Mouse (Mus musculus) heart, adult 8-10 months (tissue): ENCODE measurements at regions not wholly inside any gene's neighbourhood (a gene's known extent, or its start where the extent isn't known, plus 50 kb on each side); places are given as distances from the start of the nearest gene placed in this dataset.

Experiments
- DNase-seq: peaks from one replicate; pipeline ENCODE4 v3.0.0; 2022; ENCODE audit warnings: low spot score

DNA sequence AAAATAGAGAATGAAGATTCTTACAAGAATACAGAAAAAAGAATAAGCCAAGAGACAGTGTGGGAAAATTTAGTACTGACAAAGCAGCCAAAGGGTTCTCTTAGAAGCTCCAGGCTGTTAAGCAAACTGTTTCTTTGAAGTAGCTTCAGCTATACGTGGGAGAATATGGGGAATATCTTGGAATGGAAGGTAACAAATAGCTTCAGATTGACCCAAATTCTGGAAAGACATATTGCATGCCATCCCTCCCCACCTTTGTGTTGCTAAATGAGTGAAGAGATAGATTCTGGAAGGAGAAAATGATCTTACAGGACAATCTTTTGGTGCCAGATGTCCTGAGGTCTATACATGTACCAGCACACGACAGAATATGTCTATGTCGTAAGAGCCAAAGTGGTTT, 591.9 kb upstream of the Cdh6 start:
- no peak for DNase-seq

DNA sequence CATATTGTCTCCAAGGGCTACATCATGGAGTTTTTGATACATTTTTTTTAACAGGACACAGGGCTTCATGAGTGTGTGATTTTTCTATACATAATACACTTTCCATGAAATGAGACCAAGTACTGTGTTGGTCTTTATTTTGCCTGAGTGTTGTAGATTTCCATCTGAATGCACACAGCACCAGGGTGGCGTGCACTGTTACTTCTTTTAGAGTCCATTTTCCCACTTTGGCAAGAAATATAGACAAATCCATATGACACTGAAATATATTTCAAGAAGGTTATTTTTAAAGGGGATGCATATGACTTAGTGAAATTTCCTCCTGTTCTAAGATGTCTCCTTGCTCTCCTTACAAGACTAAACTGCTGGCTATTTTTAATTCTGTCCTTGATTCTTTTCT, 591.1 kb upstream of the Cdh6 start:
- DNase-seq, result no peak

DNA sequence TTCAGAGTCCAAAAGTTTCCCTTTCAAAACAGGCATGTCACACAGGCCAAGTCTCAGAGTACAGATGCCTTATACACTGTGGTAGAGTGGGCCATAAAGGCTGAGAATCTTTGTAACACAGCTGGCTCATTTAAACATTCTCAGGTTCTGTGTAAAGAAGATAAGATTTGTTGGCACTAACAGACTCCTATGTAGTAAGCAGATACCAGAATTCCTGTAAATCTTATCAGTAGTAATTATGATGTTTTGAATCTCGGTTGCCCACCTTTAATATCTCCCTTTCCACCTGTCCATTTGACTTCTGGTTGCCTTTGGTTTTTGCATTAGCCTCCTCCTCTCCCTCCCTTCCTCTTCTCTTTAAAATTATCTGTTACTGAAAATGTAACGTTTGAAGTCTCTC, 573.1 kb upstream of the Cdh6 start:
- no peak for DNase-seq

DNA sequence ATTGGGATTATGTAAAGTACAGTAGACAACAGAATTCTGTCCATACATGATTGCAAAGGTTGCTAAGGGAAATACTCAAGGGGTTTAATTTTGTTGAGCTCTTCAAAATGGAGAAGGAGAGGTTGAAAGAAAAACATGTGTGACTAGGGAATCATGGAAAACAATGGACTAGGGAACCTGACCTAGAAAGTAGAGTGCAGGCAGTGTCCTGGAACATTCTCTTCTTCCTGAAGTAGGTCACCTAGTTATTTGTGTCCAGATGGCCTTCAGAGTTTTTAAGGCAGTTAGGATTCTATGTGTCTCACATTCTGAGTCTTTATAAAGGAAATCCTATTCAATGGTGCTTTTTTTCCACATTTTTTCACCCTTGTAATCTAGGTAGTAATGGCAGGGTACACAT, 532.8 kb upstream of the Cdh6 start:
- DNase-seq, result no peak

DNA sequence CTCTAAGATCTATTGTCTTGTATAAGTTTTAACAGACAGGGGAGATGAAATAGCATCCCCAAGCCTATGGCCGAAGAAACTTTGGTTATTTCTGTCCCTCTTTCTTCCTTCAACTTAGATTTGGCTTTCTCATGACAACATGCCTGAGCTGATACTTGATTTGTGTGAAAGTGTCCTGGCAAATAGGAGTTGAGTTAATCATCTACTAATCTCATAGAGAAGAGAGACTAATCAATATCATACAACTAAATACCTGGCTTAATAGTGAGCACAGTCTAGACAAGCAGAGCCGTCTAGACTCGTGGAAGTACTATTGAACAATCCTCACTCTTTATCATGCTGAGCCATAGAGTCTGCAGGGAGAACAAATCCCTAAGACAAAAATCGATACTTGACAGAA, 531.7 kb upstream of the Cdh6 start:
- no peak for DNase-seq

DNA sequence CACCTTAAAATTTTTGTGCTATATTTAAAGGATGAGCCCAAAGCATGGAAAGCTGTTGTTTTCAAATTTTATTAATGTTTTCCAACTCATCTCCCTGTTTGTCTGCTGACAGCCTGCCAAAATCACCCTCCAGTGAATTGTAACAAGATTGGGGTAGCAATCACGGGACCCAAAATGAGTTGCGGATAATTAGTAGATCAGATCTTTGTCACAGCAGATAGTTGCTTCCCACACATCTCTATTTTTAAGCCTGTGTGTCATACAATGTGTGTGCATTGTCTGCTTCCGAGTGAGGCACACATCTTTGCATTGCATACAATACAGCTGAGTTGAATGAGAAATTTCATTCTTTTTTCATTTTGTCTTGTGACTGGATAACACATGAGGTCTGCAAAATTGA, 494.7 kb upstream of the Cdh6 start:
- DNase-seq, result no peak

DNA sequence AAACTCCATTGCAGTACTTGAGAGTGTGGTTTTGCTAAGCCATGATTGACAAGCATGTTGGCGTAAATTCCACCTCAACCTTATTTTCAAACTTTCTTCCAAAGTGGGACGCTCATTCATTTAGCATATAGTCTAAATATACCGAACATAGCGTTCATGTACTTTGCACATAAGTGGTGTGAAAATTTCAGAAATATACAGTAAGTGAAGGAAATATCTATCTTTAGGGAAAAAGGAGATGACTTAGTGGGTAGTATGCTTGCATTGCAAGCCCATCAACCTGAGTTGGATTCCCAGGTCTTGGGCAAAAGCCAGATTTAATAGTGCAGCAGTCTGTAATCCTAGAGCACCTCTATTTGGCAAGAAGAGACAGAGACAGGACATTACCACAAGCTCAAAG, 493.8 kb upstream of the Cdh6 start:
- DNase-seq, result no peak

DNA sequence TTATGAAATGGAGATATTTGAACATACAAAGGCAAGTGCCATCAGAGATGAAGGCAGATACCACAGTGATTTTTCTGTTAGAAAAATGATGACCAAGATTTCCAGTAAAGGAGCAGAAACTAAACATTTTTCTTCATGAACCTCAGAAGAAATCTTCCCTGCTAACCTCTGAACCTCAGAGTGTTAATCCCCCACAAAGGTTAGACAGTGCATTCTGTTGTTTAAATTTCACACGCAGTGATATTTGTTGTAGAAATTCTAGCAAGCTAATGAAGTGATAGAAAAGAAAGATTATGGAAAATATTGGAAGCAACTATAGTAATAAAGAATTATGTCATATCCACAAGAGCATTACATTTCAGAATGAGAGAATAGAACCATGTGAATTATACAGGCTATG, 488.8 kb upstream of the Cdh6 start:
- DNase-seq, result no peak

DNA sequence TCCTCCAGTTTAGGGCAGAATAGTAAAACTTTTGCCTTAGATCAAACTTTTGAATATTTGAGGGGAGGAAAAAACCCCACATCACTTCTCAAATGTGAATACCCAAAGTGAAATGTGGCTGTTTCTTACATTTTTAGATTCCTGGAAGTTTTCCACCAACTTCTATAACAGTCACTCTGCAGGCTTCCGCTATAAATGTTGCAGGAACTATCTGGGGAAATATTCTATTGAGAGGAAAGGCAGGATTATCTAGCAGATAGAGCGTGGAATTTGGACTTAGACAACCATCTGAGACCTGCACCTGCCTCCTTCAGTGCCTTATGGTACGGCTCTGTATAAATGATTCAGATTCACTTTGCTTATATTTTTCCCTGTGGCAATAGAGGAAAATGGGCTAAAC, 481.6 kb upstream of the Cdh6 start:
- no peak for DNase-seq

DNA sequence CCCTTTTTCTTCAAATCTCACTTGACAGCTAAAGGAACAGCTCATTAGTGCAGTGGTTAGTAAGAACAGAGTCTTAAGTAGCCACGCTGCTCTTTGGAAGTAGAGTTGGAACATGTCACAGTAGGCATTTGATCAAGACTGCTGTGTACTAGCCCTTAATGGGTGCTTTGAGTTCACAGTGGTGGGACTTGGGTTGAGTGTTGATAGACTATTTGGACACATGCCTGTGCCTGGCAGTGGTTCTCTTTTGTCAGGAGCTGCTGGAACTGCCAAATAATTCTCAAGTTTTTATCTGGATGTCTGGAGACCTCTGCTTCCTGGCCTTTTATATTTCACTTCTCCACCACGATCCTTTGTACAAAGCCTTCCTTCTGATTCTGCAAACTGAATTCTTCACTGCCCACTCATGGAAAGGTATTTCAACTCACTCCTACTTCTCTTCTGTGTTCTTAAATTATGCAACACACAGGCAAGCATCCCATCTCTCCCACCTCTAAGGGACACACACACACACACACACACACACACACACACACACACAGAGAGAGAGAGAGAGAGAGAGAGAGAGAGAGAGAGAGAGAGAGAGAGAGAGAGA, 462.0 kb upstream of the Cdh6 start:
- peak; percentile 16 for DNase-seq

DNA sequence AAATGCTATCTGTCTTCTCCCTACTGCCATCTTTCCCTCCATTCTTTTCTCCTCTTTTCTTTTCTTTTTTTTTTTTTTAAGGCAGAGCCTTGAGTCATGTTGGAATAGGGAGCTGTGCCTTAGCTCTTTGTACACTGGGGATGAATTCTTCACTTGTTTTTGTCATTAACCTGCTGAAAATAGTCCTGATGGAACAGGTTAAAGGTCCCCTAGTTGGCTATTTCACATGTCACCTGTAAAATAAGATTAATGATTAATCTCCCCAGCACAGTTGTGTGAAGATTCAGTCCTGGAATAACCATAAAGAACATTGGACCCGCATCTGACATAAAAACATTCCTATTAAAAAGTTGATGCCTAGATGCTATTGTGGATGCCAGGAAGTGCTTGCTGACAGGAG, 428.7 kb upstream of the Cdh6 start:
- DNase-seq, result no peak

DNA sequence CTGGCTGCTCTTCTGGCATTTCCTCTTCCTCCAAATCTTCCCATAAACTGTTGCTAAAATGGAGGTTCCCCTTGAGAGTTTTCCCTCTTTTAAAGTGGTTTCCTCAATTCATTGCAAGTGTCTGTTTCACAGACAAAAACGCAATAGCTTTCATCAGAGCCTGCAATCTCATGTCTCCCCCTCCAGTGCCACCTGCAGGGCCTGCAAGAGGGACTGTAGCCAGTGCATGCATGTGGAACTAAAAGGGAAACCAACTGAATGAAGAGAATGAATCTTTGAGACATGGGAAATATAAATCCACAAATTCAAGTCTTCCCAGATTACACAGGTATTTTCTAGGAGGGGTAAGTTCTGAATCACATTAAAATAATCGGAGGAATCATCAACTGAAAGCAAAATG, 424.4 kb upstream of the Cdh6 start:
- DNase-seq, result no peak

DNA sequence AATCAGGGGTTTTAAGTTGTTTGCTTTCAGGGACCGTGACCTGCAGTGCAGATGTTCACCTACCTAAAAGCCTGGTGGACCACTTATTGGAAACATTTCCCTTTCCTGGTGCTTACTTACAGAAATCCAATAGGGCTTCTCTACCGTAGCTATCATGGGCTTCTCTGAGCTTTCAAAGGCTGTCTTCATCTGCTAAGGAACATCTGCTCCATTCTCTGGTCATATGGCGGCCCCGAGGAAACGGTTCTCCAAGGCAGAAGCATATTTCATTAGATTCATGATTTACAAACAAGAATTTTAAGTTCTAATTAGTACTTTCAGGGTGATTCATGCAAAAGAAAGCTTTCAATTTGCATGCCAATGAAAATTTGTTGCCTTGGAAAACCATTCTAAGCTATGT, 420.3 kb upstream of the Cdh6 start:
- no peak for DNase-seq

DNA sequence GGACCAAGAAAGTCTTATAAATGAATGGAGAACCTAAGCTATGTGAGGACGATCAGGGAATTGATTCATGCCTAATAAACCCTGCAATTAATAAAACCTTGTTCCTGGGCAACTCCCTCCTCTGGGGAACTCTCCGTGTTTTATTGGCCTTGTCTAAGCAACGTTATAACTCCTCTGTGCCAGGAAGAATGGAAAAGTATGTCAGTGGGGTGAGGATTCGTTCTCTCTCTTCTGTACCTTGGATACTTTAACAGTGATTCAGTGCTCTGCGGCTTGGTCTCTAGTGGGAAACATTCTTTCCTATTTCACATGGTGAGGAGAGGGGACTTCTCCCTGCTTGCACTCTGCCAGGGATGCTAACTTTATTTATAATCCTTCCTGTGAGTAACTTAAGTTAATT, 417.4 kb upstream of the Cdh6 start:
- DNase-seq, result no peak

DNA sequence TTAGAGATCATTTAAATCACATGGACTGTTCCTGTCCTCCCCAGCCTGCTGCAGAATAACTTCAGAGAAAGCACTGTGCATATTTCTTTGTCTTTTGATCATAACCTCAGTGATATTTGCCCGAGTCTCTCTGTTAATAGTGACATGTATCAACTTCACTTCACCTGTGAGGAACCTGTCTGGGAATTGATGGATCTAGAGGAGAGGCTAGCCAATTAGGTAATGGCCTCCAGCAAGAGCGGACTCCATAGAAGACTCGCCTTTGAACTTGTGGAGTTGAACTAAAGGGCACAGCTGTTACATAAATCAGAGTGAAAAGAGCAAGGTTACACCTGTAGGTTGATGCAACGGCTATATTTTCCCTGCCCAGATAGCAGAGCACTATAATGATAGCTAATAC, 409.8 kb upstream of the Cdh6 start:
- no peak for DNase-seq

DNA sequence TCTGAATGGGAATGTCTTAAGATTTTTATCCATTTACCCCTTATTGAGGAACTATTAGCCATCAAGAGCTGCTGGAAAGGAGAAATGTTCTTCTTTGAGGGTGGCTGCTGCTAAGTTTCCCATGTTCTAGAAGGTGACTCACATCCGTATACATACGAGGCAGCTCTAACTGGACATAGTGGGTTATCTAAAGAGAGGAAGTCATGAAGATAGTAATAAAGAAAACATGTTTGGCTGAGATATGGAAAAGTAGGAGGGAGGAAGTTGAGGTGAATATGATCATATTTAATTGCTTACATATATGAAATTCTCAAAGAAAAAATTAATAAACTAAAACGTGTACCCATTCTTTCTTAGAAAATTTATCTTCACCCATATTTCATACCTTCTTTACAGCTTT, 408.7 kb upstream of the Cdh6 start:
- no peak for DNase-seq

DNA sequence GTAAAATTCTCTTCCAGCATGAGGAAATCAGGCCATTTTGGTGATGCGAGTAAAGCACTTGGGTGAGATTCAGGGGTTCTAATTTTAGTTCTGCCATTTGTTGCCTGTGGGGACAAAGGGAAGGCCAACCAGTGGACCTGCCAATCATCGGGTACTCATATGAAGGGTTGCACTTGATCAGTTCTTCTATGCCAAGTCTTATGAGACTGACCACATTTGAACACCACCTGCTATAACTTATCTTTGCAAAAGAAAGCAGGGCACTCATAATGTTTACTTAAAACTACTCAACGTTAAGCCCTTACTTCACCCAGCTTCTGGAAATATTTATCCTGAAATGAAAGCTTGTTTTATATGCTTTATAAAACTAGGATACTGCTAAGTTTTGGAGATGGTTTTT, 400.1 kb upstream of the Cdh6 start:
- DNase-seq, result peak; percentile 19

DNA sequence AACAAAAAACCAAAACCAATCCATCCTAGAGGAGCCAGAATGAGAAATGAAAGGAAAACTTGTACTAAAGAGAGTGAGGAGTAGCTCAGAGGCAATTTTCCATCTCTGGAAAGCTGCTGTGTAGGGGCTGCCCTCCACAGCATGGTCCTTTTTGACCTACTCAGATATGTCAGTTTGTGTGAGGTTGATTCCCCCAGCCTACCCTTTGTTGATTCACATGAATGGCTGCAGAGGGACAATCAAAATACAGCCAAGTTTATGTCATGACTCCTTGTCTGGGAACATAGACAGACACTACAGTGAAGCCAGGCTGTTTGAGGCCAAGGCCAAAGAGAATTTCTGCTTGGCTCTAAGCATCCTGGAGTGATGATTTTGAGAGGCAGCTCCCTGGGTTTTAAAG, 387.4 kb upstream of the Cdh6 start:
- peak; percentile 1 for DNase-seq

DNA sequence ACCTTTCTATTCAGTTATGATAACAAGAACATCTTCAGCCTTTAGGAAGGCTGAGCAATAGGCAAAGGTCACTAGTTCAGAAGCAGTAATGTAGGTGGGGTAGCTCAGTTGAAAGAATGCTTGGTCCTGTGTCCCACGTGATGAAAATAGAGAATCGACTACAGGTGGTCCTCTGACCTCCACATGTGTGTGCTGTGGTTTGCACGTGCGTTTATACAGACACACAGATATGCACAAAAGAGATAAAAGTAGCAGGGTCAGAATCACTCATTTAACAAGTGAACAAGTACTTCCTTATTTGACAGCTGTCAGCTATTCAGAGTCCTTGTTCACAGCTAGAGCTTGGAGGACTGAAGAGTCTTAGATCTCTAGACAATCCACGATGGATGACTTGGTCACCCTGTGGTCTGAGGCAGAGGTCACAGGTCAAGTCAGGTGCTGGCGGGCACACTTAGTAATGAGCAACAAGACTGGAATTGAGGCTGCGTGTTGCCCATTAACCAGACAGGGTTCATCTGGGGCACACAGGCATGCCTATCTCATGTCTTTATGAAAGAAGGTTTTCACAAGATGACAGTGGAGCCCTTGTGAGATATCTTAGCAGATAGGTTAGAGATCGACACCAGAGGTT, 375.8 kb upstream of the Cdh6 start:
- DNase-seq, result no peak

DNA sequence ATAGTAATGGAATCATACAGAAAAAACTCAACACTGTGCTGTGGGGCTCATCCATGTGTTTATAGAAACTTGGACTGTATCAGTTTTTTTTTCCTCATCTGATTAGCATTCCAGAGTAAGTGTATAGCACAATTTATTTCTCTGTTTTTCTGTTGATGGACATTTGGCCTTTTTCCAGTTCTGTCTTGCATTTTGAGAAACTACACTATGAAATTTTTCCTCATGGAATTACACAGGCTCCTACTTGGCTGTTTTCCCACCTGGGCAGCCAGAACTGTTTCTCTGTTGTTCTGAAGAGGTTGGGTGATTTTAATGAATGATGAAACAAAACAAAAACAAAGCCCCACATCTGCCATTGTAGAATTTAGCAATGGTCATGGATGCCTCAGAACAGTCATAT, 366.6 kb upstream of the Cdh6 start:
- DNase-seq, result no peak

DNA sequence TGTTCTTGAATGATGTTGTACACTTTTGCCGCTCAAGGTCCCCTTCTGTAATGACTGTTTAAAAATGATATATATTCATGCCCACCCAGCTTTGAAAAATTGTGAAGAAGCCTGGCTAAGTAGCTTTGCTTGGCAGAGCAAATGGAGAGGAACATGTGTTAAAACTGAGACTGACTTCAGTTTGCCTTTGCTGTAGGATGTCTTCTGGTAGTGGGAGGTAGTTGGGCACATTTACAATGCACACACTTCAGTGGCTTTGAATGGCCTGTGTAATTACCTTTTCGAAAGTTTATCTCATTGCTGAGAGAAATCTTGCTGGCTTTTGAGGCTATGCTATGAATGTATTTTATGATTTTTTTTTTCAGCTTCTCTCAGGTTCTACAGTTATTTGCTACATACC, 360.5 kb upstream of the Cdh6 start:
- no peak for DNase-seq

DNA sequence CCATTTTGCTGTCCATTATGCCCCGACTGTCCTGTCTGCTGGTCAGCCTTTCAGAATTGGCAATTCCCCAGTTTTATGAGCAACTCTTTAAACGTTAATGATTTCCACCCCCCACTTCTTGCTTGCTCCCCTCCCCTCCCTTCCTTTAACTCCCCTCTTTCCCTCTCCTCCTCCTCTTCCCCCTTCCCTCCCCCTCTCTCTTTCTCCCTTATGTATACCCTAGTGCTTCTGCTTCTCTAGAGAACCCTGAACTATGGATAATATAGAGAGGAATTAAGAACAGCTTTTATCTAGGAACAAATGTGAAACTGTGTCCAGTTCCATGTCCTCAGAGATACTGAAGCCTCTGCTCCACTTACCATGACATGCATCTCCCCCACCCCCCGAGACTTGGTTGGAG, 356.5 kb upstream of the Cdh6 start:
- no peak for DNase-seq

DNA sequence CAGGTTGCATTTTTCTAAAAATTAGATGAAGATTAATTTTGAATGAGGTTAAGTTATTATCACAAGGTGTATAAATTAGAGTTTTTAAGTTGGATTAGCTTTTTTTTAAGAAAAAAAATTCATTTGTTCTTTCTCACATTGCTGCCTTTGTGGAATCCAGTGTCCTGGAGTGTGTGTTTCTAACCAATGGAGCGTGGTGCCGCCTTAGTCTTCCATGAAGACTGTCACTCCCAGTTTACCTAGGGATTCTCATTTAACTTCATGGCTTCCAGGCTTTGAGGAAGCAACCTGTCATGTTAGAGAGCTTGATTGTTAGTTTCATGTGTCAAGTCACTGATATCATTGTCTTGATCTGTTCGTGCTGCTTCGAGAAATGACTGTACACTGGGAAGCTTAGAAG, 355.6 kb upstream of the Cdh6 start:
- DNase-seq, result no peak
